Mouse (Mus musculus) lung, postnatal 36 days (tissue): ENCODE results near the gene Egfl6.
A peak's percentile ranks its signal among the peaks of the same experiment; 100 is the strongest.

Experiments used
- DNase-seq: peaks from one replicate; pipeline ENCODE4 v3.0.0; 2022; ENCODE audit warnings: mixed read lengths

Egfl6 gene

DNA sequence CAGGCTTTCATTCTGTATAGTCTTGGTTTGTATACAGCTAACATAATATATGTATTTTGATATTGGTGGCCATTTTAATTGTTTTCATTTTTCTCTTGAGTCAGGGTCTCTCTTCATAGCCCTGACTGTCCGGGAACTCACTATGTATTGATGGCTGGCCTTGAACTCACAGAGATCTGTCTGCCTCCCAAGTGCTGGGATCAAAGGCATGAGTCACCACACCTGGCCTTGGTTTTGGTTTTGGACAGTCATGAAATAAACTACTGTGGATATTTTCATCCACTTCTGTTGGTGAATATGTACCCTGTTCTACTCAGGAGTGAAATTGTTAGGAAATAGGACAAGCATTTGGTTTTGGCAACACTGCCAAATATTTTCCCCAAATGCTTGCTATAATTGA is 68.9 kb downstream of the Egfl6 start:
- DNase-seq: no peak

GRCm38 (mm10) chrX:166515923-166516322 is 69.6 kb downstream of the Egfl6 start:
- no peak for DNase-seq

DNA sequence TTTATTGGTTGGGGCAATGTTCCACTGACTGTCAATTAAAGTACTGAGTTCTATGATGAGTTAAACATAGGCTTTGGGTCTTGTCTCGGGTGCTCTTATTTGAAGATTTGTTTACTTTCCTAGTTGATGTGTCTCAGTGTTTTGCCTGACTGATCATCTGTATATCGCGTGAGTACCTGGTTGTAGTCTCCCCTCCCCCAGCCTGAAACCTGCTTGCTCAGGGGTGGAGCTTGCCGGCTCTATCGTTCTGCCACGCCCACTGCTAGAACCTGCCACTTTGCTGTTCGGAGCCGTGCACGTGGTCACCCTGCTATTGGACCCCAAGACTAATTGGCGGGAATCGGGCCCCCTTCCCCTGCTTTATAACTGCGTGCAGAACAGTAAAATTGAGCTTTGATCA is 71.5 kb downstream of the Egfl6 start:
- DNase-seq: peak; percentile 53

- no peak for DNase-seq
These were observed 73.4 kb downstream of the Egfl6 start for GRCm38 (mm10) chrX:166512071-166512470.

DNA sequence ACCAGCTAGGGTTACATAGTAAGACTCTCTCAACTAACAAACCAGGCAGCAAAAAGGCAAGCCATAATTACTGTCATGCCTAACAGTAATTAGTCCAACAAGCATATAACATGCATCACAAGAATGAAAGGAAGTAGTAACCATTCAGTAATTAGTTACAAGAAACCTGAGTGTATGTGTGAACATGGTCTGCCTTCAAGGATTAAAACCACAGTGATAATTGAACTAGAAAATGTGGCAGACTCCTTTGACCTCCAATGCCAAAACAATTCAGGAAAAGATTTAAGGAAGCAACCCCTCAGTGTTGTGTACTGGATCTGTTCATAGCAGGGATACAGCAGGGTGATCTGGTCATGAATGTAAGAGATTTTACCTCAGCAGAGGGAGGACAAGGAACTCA is 74.4 kb downstream of the Egfl6 start:
- no peak for DNase-seq

- peak; percentile 96 for DNase-seq
These were observed 75.5 kb downstream of the Egfl6 start for GRCm38 (mm10) chrX:166509761-166510738.

DNA sequence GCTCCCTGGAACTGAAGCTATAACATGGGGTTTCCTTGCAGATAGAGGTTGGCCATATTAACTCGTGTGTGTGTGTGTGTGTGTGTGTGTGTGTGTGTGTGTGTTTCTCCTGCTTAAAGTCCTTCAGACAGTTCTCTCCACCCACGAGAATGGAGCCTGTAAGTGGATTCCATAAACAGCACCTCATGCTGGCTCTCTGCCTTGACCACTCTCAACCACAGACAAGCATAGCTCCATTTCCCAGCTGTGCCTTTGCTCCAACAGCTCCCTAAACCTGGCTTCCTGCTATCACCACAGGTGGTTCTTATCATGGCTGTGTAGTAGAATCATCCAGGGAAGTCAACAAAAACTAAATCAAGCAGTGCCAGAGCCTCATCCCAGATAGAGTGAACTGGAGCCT is 81.1 kb downstream of the Egfl6 start:
- DNase-seq: peak; percentile 35

- no peak for DNase-seq
These were observed 85.9 kb downstream of the Egfl6 start for GRCm38 (mm10) chrX:166499496-166500190.

DNA sequence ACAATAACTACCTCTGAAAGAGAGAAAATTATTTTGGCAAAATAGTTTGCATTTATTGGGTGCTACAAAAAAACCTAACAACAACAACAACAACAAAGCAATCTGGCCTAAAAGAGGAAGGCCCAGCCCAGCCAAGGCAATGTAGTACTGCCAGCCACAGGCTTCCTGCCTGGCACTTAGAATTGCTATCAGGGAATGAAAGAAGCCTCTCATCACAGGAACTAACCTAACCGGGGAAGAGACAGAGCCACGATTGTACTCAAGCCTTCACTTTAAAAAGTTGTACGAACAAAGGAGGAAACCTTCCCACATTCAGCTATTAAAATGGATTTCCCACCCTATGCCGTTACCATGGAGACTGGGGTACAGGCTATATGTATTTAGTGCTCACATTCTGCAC is 87.7 kb downstream of the Egfl6 start:
- no peak for DNase-seq

- no peak for DNase-seq
These were observed 90.5 kb downstream of the Egfl6 start for GRCm38 (mm10) chrX:166495052-166495451.

DNA sequence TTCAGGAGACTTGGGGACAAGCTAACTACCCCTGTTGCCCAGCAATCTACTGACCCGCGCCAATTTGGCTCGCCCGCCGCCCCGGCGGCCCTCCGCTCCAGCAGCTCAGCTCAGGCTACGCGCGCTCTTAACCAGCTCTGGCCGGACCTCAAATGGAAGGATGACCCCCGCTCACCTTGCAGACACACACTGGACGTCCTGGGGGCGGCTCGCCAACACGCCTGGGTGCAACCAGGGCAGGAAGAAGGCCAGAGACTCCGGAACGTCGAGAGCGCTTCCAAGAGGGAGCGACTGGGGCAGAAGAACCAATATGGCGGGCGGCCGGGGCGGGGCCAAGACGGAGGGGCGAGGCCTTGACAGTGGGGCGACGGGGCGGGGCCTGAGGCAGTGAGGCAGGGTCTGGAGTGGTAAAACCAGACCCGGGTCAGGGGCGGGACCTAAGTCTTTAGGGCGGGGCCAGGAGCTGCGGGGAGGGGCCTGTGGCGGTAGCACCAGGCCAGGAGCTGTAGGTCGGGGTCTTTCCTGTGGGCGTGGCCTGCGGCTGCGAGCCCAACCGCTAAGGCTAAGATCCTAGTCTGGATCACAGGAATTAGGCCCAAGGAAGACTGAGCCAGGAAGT is 106.0 kb downstream of the Egfl6 start, which contains the start of gene Rab9:
Rab9 (minus strand) TSS at position 503 of the 619 bp plus-strand sequence.
- peak; percentile 96 for DNase-seq

GRCm38 (mm10) chrX:166478631-166479364 is 106.7 kb downstream of the Egfl6 start:
- peak; percentile 49 for DNase-seq

DNA sequence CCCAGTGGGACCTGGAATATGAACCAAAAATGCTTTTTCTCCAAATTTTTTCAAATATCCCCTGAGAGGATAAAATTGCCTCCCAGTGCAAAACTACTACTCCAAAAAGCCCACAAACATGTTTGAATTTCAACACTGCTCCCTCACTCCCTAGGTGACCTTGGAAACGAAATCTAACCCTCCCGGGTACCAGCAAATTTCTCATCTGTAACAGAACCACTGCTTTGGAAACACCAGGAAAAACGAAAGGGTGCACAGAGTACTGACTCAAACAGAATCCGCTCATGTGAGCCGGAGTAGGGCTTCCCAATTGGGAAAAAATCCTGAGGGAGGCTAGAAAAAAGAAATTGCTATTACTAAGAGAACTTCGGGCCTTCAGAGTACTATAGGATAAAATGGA is 108.1 kb downstream of the Egfl6 start:
- DNase-seq: no peak
